In genomic region chr11:95252104-95252503, GRCm38 (mm10) we compare ENCODE assay signal across 20 mouse cellular contexts. TPM values are rescaled to one million over a fixed set of nuclear protein-coding genes. Genes with fewer than 3 reads are reported as not detected.
DNase-seq lines count a peak whose midpoint lies in the region; ATAC-seq and TF ChIP-seq lines count a peak whose summit lies in the region.
"Had no signal": no experiment of that assay in that cellular context is flagged by ENCODE, and none has a peak within 500 bp of the region (broad histone marks: within the 10 kb centered on the region; RNA-seq: fewer than 3 reads in every experiment).

No protein-coding gene starts in this region.

- H3K27ac ChIP-seq in intestine, embryonic 15.5 days: no peak overlapping the region
- H3K27ac ChIP-seq in intestine, postnatal 0 days (ENCODE audit: low read depth, low read length): no peak overlapping the region
- H3K27ac ChIP-seq in stomach, postnatal 0 days (replicated peaks): no peak overlapping the region
- H3K27ac ChIP-seq: embryonic facial prominence, embryonic 12.5 days; forebrain, embryonic 15.5 days; heart, embryonic 15.5 days; limb, embryonic 13.5 days; midbrain, embryonic 12.5 days; neural tube, embryonic 12.5 days had no signal

- peak; percentile 71 to 75 for DNase-seq in kidney, adult 8-10 months
- peak; percentile 41 for DNase-seq in liver
- no peak for DNase-seq in stomach, postnatal 0 days (ENCODE audit: low spot score)
- no peak for DNase-seq in cerebellum, postnatal 4 days (ENCODE audit: low spot score in 2 of 2)
- DNase-seq in thymus, postnatal 4 days: no peak
- DNase-seq in cerebellum, adult 9-11 months: no peak
- DNase-seq: cerebellum, adult 9-10 months; gastrocnemius, postnatal 14 days; retina, postnatal 1 day; thymus, adult 2 months had no signal

- H3K9me3 ChIP-seq in intestine, embryonic 15.5 days: no peaks in the 10 kb centered on the region
- H3K9me3 ChIP-seq in intestine, postnatal 0 days (ENCODE audit: control insufficient read depth): no peaks in the 10 kb centered on the region
- H3K9me3 ChIP-seq in stomach, postnatal 0 days (ENCODE audit: control insufficient read depth, low read length): no peaks in the 10 kb centered on the region
- H3K9me3 ChIP-seq: embryonic facial prominence, embryonic 12.5 days; forebrain, embryonic 15.5 days; heart, embryonic 15.5 days; limb, embryonic 13.5 days; neural tube, embryonic 12.5 days had no signal

- no peak for TF ChIP-seq CTCF in intestine, postnatal 0 days (IDR thresholded peaks at IDR 0.05; ENCODE audit: low read depth)
- no peak for TF ChIP-seq CTCF in stomach, postnatal 0 days (IDR thresholded peaks at IDR 0.05; ENCODE audit: low read depth)

- H3K9ac ChIP-seq in intestine, embryonic 15.5 days: no peak overlapping the region
- H3K9ac ChIP-seq in intestine, postnatal 0 days (ENCODE audit: low read depth, low read length): no peak overlapping the region
- no peak overlapping the region for H3K9ac ChIP-seq in stomach, postnatal 0 days (ENCODE audit: low read length)
- H3K9ac ChIP-seq: embryonic facial prominence, embryonic 12.5 days; forebrain, embryonic 15.5 days; heart, embryonic 15.5 days; limb, embryonic 13.5 days; midbrain, embryonic 12.5 days; neural tube, embryonic 12.5 days had no signal

- H3K27me3 ChIP-seq in intestine, embryonic 15.5 days (replicated peaks): no peaks in the 10 kb centered on the region
- peaks cover 4% of the 10 kb centered on the region; the same call in 1 of the 2 replicates for H3K27me3 ChIP-seq in intestine, postnatal 0 days (replicated peaks; ENCODE audit: control insufficient read depth, insufficient read depth, low read length)
- H3K27me3 ChIP-seq in stomach, postnatal 0 days (ENCODE audit: control insufficient read depth, insufficient read depth, low read length): no peaks in the 10 kb centered on the region
- H3K27me3 ChIP-seq: forebrain, embryonic 15.5 days had no signal

- no peak overlapping the region for H3K4me2 ChIP-seq in intestine, embryonic 15.5 days (replicated peaks)
- H3K4me2 ChIP-seq in intestine, postnatal 0 days (replicated peaks; ENCODE audit: low read depth): no peak overlapping the region
- H3K4me2 ChIP-seq in stomach, postnatal 0 days (replicated peaks; ENCODE audit: low read depth): no peak overlapping the region
- H3K4me2 ChIP-seq: embryonic facial prominence, embryonic 12.5 days; forebrain, embryonic 15.5 days; heart, embryonic 15.5 days; limb, embryonic 13.5 days; midbrain, embryonic 12.5 days; neural tube, embryonic 12.5 days had no signal

- no peak overlapping the region for H3K4me3 ChIP-seq in intestine, embryonic 15.5 days (replicated peaks)
- H3K4me3 ChIP-seq in intestine, postnatal 0 days (ENCODE audit: low read depth, low read length): no peak overlapping the region
- no peak overlapping the region for H3K4me3 ChIP-seq in stomach, postnatal 0 days (ENCODE audit: low read depth, low read length)
- H3K4me3 ChIP-seq: embryonic facial prominence, embryonic 12.5 days; forebrain, embryonic 15.5 days; heart, embryonic 15.5 days; limb, embryonic 13.5 days; midbrain, embryonic 12.5 days; neural tube, embryonic 12.5 days had no signal

- peaks cover 13% of the 10 kb centered on the region for H3K4me1 ChIP-seq in intestine, embryonic 15.5 days (replicated peaks)
- H3K4me1 ChIP-seq in intestine, postnatal 0 days (replicated peaks; ENCODE audit: control insufficient read depth, insufficient read depth, low read length): no peaks in the 10 kb centered on the region; the same call in 1 of the 2 replicates
- H3K4me1 ChIP-seq in stomach, postnatal 0 days (replicated peaks; ENCODE audit: control insufficient read depth, insufficient read depth): no peaks in the 10 kb centered on the region
- H3K4me1 ChIP-seq: embryonic facial prominence, embryonic 12.5 days; neural tube, embryonic 12.5 days had no signal

- peak; percentile 74 for ATAC-seq in intestine, embryonic 15.5 days
- no peak for ATAC-seq in intestine, postnatal 0 days
- ATAC-seq in stomach, postnatal 0 days (ENCODE audit: low FRiP score, low TSS enrichment): peak; percentile 4; the same call in 1 of the 2 replicates
- ATAC-seq: forebrain, embryonic 15.5 days; inflammation-experienced regulatory T-cells, adult 6 months had no signal

- H3K36me3 ChIP-seq in intestine, embryonic 15.5 days: no peaks in the 10 kb centered on the region
- no peaks in the 10 kb centered on the region for H3K36me3 ChIP-seq in intestine, postnatal 0 days (ENCODE audit: control insufficient read depth, insufficient read depth)
- H3K36me3 ChIP-seq in stomach, postnatal 0 days (ENCODE audit: control insufficient read depth, insufficient read depth, low read length): no peaks in the 10 kb centered on the region
- H3K36me3 ChIP-seq: embryonic facial prominence, embryonic 12.5 days; forebrain, embryonic 15.5 days; heart, embryonic 15.5 days; limb, embryonic 13.5 days; midbrain, embryonic 12.5 days; neural tube, embryonic 12.5 days had no signal

- no peak for TF ChIP-seq EP300 in stomach, postnatal 0 days (optimal IDR thresholded peaks at IDR 0.05)

- WGBS in intestine, embryonic 15.5 days: 77% methylated on average over 6 of the region's 6 CpGs
- WGBS in intestine, postnatal 0 days: 72% methylated on average over 6 of the region's 6 CpGs
- WGBS in stomach, postnatal 0 days: 81% methylated on average over 6 of the region's 6 CpGs

RNA-seq across cellular contexts. Expression of gene Tac4, which starts 9.2 kb away (rescaled TPM):
- polyA plus RNA-seq in intestine, embryonic 15.5 days (2015; fragmentation: Nextera tagmentation; extraction: Ambion mirVana): not detected in 2 replicates
- polyA plus RNA-seq in intestine, postnatal 0 days (2015; fragmentation: Nextera tagmentation; extraction: Ambion mirVana): not detected in 2 replicates
- 0.25 and 0.29 TPM in 2 replicates for polyA plus RNA-seq in stomach, postnatal 0 days (2015; fragmentation: Nextera tagmentation; extraction: Ambion mirVana)
- polyA plus RNA-seq: CD4-positive, CD25-positive, alpha-beta regulatory T cell, adult 4 months; forebrain, embryonic 15.5 days; heart, embryonic 15.5 days; neural tube, embryonic 12.5 days had no signal

RNA-seq across cellular contexts. Expression of gene Kat7, which starts 57.9 kb away (rescaled TPM):
- polyA plus RNA-seq in intestine, embryonic 15.5 days (2015; fragmentation: Nextera tagmentation; extraction: Ambion mirVana): 67.3 and 68.7 TPM in 2 replicates
- polyA plus RNA-seq in intestine, postnatal 0 days (2015; fragmentation: Nextera tagmentation; extraction: Ambion mirVana): 29.7 and 30.2 TPM in 2 replicates
- polyA plus RNA-seq in stomach, postnatal 0 days (2015; fragmentation: Nextera tagmentation; extraction: Ambion mirVana): 25.0 and 27.2 TPM in 2 replicates

Comparison
In these comparisons a context has a peak if more than half of its experiments do, and no peak if none do; other contexts are left out.
1. DNase-seq: peak in kidney, adult 8-10 months (2 of 2) and liver (single experiment); none in stomach, postnatal 0 days (single experiment), cerebellum, postnatal 4 days (0 of 2), thymus, postnatal 4 days (single experiment) and cerebellum, adult 9-11 months (single experiment).